Mouse (Mus musculus): ENCODE measurements around the gene Numa1.

DNA sequence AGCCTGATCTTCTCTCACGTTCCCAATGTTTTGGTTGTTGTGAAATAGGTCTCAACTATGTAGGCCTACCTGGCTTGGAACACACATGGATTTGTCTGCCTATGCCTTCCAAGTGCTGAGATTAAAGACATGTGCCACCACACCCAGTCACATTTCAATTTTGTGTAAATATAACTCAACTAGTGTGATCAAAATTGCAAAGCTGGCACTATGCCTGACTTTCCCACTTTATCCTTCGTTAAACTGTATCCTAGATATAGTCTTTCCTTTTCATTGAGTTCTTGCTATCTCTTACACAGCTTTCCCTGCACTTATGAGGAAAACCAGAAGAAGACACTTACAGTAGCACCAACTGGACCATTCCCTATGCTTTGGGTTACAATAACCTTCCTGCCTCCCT, 101.6 kb downstream of the Numa1 start:
- TF ChIP-seq HCFC1 (IDR thresholded peaks at IDR 0.05; ENCODE audit: borderline replicate concordance, insufficient read depth, low read length), result no peak
- TF ChIP-seq CHD2 (IDR thresholded peaks at IDR 0.05; ENCODE audit: low read depth, low read length), result no peak
- TF ChIP-seq ZNF384 (IDR thresholded peaks at IDR 0.05; ENCODE audit: low read depth, low read length), result no peak
- TF ChIP-seq ZC3H11A (IDR thresholded peaks at IDR 0.05; ENCODE audit: borderline replicate concordance, low read depth, low read length), result no peak
- TF ChIP-seq MAFK (IDR thresholded peaks at IDR 0.05; ENCODE audit: insufficient read depth, low read depth, low read length), result no peak
